Mouse (Mus musculus) adrenal gland (tissue): ENCODE results near the gene Tmigd1.

Experiments used
- intact Hi-C: fragments of 180-260 bp; cut with DNase I; formaldehyde crosslinking; loops from one replicate; pipeline ENCODE4 v1.15.1; 2025

Gene Tmigd1

GRCm38 (mm10) chr11:76965703-76966102, 63.7 kb downstream of the Tmigd1 start:
- intact Hi-C loops = no loop called here
